Mouse (Mus musculus) CH12.LX (cell line): Measurements from ENCODE around the gene Zfp664.

ENCODE experiments used
- CTCF ChIP-seq, 2 experiments: IDR thresholded peaks in 1 of 2; conservative IDR thresholded peaks in 1 of 2; 2 replicates each; pipeline ENCODE4 v1.5.1; 2011 to 2012; ENCODE audit warnings: low read depth in 2 of 2, low read length in 2 of 2, improper control_type of control experiment in 1 of 2, inconsistent platforms in 1 of 2, mild to moderate bottlenecking in 1 of 2, moderate library complexity in 1 of 2
- EP300 ChIP-seq: IDR thresholded peaks from 2 replicates; pipeline ENCODE4 v1.6.1; 2011; ENCODE audit warnings: low read length, improper control_type of control experiment
- GABPA ChIP-seq: IDR thresholded peaks from 2 replicates; pipeline ENCODE4 v1.6.1; 2012; ENCODE audit warnings: low read depth, low read length, improper control_type of control experiment, inconsistent platforms; ENCODE audit not compliant: insufficient replicate concordance
- MAFK ChIP-seq: IDR thresholded peaks from 2 replicates; pipeline ENCODE4 v1.6.1; 2011; ENCODE audit warnings: low read length, improper control_type of control experiment; ENCODE audit not compliant: insufficient replicate concordance
- MEF2A ChIP-seq: IDR thresholded peaks from 2 replicates; pipeline ENCODE4 v1.6.1; 2014; ENCODE audit warnings: low read depth, mild to moderate bottlenecking, inconsistent platforms, low read length, improper control_type of control experiment, borderline replicate concordance
- POLR2A ChIP-seq: IDR thresholded peaks from 2 replicates; pipeline ENCODE4 v1.6.1; 2011; ENCODE audit warnings: low read depth, mild to moderate bottlenecking, improper control_type of control experiment, low read length
- TCF12 ChIP-seq: IDR thresholded peaks from 2 replicates; pipeline ENCODE4 v1.6.1; 2014; ENCODE audit warnings: low read depth, mild to moderate bottlenecking, inconsistent platforms, low read length, improper control_type of control experiment
- USF1 ChIP-seq: IDR thresholded peaks from 2 replicates; pipeline ENCODE4 v1.6.1; 2014; ENCODE audit warnings: low read depth, mild to moderate bottlenecking, inconsistent platforms, low read length, improper control_type of control experiment

DNA sequence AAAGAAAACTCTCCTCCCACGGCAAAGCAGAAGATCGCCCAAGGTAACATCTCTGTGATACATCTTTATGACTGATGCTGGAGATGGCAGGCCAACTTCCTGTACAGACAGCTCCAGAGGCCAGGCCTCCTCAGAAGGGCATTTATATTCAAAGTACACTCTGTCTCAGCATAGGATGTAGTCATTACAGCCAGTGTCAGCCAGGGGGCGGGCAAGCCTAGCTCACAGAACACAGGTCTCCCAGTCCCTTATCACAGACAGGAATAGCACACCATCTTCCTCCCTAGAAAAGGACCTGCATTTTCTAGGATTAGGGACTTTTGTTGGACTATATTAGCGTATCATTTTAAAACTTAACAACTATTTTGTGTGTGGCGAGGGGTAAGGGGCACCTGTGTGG, 46.4 kb downstream of the Zfp664 start:
- no peak for TF ChIP-seq GABPA
- no peak for TF ChIP-seq EP300
- no peak for TF ChIP-seq MEF2A
- peak; percentile 58 to 93; a peak in 3 of 4 replicates for TF ChIP-seq CTCF (conservative IDR thresholded peaks at IDR 0.05 in 1 of 2, IDR thresholded peaks at IDR 0.05 in 1 of 2; ENCODE audit: low read depth in 2 of 2, low read length in 2 of 2)
- TF ChIP-seq POLR2A, result no peak
- TF ChIP-seq TCF12, result no peak
- no peak for TF ChIP-seq MAFK
- no peak for TF ChIP-seq USF1
